Mouse (Mus musculus) layer of hippocampus, postnatal 25 days (tissue): ENCODE data around the gene Cnpy4. TPM values are rescaled to one million over a fixed set of nuclear protein-coding genes. Genes with fewer than 3 reads are reported as not detected.

Experiments used
- DNase-seq, 2 experiments: peaks; one replicate each; pipeline ENCODE4 v3.0.0; 2022; ENCODE audit warnings: mixed read lengths in 2 of 2, low spot score in 1 of 2; ENCODE audit errors: extremely low spot score in 1 of 2
- total RNA-seq, 2 experiments: library from RNA; stranded (reverse); gene quantifications; 2 replicates each; pipeline ENCODE4 v1.2.3; 2021

Cnpy4 gene
- total RNA-seq, result 10 to 100 TPM; 15.7 to 16.1 TPM

DNA sequence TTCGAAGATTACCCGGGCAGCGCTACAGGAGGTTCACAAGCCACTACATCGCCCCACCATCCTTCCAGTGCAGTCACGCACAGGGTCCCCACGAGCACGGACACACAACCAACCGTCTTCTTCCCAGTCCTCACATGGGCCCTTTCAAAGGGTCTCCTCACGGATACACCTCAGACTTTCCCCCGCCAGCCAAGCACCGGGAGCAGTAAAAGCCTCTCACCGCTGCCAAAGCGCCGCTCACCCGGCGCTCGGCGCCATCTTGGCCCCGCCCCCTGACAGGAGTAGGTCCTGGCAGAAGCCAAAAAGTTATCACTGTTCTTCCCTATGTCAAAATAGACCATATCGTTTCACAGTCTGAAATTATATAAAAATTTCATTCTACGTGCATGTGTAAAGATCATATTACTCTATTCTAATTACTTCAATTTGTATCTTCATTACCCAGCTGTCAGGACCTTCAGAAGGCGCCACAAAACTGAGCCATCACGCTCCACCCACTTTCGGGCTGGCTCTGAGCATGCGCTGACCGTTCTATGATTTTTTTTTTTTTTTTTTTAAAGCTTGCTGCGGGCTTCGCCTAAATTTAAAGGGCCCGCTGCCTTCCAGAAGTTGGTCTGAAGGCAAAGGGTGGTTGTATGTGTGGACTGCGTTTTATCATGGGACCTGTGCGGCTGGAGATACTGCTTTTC, at the start of gene Cnpy4, which contains the start of gene Taf6:
Gene Cnpy4, plus strand, starts transcription at position 536 of the 689 bp plus-strand sequence.
Gene Taf6, minus strand, starts transcription at position 502 of the 689 bp plus-strand sequence.
- DNase-seq, result peak; percentile 65 to 68

DNA sequence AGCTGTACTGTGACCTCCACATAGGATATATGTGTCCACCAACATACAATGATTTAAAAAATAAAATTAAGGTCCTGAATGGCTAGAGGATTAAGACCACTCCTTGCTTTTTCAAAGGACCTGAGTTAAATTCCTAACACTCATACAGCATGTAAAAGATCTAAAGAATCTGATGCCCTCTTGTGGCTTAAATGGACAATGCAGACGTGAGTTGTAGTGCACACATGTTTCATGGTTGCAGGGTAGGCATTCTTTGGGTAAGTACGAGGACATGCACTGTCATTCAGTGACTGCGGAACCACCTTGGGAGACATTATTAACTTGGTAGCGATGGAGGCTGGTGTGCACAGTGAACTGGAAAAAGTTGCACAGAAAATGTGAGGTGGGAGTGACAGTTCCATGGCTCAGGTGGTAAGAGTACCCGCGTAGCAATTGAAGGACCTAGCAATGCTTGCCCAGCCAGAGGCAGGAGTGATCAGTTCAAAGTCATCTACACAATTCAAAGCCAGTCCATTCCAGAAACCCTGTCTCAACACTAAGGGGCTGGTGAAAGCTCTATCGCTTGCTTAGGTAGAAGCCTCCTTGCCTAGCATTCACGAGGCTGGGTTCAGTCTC, 49.2 kb upstream of the Cnpy4 start:
- peak in 1 of 2 experiments; percentile 38 for DNase-seq

DNA sequence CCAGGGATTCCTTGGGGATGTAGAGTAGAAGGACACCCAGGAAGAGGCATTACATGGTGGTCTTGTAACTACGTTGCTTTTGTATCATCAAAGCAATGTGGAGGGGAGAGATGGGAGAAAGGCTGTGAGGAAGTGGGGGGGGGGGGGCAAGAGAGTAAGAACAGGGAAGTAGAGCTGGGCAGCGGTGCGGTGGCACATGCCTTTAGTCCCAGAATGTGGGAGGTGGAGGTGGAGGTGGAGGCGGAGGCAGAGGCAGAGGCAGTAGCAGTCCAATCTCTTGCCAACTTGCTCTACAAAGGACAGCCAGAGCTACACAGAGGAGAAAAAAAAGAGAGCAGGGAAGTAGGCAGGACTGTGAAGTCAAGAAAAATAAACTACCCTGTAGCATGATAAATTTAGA, 48.7 kb upstream of the Cnpy4 start:
- DNase-seq, result no peak

DNA sequence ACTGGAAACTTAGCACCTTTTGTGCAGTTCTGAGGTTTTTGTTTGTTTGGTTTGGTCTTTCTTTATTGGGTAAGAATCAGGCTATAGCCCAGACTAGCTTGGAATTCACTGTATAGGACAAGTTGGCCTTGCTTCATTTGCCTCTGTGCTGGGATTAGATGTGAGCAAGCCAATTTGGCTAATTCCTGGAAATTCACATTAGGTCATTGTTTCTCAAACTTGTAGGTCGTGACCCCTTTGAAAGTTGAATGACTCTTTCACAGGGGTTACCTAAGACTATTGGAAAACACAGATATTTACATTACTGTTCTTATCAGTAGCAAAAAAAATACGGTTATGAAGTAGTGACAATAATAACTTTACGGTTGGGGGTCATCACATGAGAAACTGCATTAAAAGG, 32.9 kb upstream of the Cnpy4 start:
- DNase-seq, result no peak

DNA sequence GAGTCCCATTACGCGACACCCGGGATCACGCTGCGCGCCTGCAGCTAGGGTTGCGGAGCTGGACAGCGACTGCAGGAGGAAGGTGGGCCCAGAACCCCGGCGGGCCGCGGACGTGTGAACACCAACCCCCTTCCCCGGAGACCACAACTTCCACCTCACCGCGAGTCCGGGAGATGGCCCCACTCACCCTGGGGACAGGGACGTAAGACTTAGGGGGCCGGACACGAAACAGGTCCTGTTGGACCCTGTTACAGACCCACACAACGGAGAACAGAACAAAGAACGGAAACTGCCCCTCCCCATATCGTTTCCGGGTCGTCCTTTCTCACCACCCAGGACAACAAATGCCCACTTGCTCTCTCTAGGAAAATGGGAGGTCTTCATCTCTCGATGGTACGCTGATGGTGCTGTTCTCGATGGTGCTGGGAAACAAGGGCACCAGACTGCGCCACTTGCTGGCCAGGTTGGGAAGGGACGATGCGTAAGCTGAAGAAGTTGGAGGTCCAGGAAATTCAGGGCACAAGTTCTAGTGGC, 31.8 kb upstream of the Cnpy4 start, which contains the start of gene Zfp113:
Gene Zfp113, minus strand, starts transcription at position 302 of the 534 bp plus-strand sequence.
- peak; percentile 74 to 75 for DNase-seq

DNA sequence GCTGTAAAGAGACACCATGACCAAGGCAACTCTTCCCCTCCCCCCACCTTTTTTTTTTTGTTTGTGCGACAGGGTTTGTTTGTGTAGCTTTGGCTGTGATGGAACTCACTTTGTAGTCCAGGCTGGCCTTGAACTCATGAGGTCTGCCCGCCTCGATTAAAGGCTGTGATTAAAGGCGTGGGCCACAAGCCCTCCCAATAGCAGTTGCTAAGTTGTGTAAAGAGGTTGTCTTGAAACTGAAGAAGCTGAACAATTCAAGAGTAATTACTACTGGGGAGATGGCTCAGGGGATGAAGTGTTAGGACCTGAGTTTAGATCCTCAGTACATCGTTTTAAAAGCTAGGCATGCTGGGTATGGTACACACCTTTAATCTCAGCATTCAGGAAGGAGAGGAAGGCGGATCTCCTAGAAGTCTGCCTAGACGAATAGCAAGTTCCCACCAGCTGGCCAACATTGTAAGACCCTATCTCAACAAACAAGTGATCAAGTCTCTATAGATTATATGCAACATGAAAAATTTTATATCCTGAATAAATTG, 27.0 kb upstream of the Cnpy4 start:
- DNase-seq, result no peak

DNA sequence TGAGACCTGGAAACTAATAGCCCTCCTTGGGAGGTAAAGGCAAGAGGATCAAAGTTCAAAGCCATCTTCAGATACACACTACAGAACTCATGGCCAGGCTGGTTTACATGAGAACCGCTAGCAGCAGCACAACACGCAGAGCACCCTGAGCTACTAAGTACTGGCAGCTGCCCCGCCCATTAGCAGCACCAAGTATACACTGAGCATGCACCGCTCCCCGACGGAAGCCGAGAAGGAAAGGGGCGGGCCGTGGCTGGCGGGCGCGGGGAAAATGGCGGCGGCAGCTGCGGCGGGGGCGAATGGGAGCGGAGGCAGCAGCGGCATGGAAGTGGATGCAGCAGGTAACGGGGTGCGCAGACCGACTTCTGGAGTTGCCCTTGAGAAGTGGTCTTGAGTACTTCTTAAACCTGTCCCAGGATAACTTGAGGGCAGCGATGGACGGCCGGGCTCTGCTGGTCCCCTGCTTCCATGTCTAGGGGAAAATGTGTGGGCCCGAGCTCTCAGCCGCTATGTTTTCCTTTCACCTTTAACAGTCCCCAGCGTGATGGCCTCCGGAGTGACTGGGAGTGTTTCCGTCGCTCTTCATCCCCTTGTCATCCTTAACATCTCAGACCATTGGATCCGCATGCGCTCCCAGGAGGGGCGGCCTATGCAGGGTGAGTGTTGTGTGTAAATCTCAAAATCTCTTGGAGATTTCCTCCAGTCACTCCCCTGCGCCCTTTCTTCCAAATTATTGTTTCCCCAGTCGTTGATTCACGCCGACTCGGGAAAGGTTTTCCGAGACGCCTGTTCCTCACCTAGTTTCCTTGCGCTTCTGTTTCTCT, 26.2 kb upstream of the Cnpy4 start, which contains the start of gene Cops6:
Gene Cops6, plus strand, starts transcription at position 230 of the 824 bp plus-strand sequence.
- DNase-seq, result peak; percentile 91 to 95

DNA sequence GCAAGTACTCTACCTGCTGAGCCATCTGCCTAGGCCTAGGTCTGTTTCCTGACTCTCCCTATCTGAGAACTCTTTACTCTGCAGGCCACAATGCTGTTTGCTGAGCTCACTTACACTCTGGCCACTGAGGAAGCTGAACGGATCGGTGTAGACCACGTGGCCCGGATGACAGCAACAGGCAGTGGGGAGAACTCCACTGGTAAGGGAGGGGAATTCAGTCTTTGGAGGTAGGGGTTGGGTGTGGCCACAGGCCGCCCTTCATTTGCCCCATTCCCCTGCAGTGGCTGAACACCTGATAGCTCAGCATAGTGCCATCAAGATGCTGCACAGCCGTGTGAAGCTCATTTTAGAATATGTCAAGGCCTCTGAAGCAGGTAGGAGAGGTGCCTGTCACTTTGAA, 24.2 kb upstream of the Cnpy4 start:
- no peak for DNase-seq

DNA sequence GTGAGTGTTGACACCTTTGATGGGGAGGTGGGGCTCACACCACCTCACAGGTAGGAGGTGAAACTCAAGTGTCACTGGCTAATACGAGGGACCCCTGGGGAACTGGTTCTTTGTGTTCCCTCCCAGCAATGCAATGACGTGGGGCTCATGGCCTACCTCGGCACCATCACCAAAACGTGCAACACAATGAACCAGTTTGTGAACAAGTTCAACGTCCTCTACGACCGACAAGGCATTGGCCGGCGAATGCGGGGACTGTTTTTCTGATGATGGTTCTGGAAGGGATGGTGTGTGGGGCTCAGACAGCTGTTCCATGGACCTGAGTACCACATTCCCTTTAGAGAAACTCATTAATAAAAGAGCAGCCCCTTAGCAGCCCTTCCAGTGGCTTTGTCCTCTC, 23.7 kb upstream of the Cnpy4 start:
- no peak for DNase-seq

DNA sequence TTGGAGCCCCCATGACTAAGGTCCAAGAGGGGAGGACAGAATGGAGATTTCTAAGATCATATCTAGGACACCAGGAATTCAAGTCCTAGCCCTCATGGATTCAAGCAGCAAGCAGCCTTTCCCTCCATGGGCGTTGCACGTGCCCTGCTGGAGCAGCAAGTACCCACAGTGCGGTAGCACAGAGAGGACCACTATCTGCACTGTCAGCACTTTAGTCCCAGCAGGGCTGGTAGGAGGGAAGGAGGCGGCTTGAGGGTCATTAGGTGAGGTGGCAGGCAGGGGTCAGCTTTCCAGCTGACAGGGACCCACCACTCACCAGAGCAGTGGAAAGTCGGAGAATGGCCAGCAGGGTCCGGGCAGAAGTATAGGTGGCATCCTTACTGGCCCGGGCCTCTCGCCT, 21.7 kb upstream of the Cnpy4 start:
- no peak for DNase-seq

DNA sequence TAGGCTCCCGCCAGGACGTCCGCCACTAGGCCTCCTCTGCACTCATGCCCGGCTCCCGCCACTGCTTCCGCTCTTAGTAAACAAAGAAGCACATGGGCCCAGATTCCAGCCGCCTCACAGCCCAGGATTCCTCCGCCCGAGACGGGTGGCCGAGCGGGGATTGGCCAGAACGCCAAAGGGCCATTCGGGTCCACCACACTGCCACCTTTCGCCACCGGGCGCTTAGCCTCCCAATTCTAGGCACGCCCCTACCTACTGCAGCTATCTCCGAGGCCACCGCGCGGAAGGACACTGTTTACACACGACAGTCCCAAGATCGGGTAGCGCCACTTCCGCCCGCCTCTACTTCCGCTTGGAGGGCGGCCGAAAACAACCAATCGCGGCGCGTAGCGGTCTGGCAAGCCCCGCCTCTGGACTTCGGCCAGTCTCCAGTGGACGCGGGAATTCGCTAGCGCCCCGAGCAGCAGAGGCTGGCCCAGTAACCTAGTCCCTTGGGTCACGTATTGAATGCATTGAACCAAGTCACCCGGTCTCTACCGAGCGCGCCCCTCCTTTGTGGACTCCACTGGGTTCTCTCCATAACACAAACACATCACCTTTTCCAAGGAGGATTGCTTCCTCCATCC, 16.2 kb upstream of the Cnpy4 start:
- peak; percentile 94 for DNase-seq

DNA sequence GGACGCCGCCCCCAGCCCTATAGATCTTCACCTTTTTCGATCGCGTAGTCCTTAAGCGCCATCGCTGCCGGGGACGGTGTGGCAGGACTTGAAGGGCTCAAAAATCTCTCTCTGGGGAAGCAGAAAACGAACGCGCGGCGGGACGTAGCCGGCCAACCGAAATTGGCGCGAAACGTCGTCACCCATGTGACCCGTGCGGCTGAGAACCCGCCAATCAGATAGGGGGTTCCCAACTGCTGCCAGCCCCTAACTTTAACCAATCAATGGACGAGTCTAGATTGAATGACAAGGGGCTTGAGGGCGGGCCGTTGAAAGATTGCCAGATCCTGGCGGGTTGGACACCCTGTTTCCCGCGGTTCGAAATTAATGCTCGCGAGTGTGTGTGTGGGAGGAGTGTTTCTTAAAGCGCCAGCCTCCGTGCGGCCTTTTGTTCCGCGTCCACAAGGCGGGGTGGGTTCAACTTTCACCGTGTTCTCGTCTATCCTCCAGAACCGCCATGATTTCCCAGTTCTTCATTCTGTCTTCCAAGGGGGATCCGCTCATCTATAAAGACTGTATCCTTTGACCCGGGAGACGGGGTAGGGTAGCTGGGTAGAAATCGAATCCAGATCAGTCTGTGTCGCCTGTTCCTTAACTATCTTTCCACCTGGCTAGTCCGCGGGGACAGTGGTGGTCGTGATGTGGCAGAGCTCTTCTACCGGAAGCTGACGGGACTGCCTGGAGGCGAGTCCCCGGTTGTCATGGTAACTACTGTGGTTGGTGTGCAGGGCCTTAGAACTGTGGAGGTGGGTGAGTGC, 15.4 kb upstream of the Cnpy4 start, which contains the start of the genes Ap4m1 and Mcm7:
Gene Ap4m1, plus strand, starts transcription at position 308 of the 797 bp plus-strand sequence.
Gene Mcm7, minus strand, starts transcription at position 728 of the 797 bp plus-strand sequence.
- DNase-seq, result peak; percentile 92 to 96

DNA sequence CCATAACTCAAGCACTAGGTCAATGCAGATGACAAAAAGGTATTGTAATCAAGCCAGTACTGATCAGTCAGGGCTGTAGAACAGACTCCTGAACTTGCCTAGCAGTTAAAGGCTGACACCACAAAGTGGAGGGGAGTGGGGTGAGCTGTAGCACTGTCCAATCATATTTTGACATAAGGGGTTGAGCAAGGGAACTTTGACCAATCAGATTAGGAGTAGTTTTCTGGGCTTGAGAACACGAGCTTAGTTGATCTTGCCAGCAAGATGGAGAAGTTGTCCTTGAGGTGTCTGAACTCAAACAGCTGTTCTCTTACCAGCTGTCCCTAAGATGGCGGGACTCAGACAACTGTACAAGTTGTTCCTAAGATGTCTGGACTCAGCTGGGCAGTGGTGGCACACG, 14.1 kb upstream of the Cnpy4 start:
- DNase-seq, result no peak

DNA sequence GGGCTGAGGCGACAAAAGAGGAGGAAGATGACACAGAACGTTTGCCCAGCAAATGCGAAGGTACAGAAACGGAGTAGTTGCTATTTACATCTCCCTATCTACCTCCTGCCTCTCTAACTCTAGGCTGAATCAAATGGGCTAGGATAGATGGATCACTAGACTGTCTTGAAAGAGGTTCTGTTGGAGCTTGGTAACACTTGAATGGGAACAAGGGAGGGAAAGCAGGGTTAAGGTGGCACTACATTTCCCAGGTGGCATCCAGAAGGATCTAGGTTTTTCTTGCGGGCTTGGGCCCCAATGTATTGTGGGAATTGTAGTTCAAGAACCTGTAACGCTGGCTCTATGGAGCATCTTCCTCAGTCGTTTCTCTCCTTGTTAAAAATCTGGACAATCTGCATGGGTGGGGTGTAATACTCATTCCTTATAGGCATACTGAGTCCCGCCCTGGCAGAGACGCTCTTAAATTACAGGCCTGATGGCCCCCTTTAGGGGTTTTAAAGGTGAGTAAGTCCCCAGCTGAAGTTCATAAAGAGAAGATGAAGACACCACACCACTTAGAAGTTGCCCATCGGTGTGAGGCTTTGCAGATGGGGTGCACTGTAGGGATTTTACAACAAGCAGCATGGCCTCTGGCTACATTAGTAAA, 499 bp downstream of the Cnpy4 start:
- DNase-seq, result peak; percentile 36 to 51

DNA sequence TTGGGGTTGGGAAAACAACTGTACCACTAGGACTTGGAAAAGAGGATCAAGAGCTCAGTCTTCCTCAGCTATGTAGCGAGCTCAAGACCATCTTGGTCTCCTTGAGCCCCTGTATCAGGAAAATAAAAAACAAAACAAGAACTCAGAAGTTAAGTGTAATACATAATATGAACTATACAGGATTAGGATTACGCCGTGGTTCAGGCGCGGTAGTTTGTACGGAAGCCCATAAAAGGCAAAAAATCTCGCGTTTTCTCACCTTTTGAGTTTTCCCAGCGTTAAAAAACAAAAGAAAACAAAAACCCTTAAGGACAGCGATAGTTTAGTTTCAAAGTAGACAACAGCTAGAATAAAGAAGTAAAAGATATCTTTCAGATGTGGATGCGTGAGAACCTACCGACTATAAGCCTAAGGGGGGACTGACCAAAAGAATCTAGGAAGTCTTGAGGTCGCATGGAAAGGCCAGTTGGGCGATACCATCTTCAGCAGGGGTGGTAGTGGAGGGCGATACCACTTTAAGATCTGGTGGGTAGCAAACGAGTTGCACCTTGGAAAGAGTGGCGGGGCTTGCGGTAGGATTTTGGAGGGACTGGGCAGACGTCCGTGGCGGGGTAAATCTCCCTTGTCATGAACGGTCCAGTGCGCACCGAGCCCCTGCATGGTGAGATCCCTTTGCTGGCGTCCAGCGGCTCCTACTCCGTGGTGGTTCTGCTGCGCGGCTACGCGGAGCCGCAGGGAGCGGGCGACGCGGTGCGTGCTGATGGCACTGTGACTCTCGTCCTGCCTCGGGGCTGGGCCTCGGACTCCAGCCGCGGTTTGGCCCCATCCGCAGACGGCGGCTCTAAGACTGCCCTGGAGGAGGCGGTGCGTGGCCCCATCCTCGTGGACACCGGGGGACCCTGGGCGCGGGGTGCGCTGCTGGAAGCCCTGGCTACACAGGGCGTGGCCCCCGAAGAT, 6.8 kb downstream of the Cnpy4 start, which contains the start of gene Mblac1:
Gene Mblac1, plus strand, starts transcription at position 544 of the 957 bp plus-strand sequence.
- DNase-seq, result peak; percentile 81 to 83

DNA sequence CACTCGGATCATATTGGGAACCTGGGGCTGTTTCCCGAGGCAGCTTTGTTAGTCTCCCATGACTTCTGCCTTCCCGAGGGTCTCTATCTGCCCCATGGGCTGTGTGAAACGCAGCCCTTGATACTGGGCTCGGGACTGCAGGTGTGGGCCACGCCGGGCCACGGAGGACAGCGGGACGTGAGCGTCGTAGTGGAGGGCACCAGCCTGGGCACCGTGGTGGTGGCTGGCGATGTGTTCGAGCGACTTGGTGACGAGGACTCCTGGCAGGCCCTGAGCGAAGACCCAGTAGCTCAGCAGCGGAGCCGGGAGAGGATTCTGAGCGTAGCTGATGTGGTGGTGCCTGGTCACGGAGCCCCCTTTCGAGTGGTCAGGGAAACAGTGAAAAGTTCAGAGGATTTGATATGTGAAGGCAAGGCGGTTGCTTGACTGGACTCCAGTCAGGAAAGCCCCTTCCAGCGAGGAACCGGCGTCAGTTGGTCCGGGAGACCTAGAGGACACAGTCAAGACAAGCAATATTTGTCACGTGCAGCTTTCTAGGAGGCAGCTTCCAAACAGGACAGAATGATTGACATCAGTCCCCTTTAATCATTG, 7.6 kb downstream of the Cnpy4 start:
- DNase-seq, result peak in 1 of 2 experiments; percentile 35

DNA sequence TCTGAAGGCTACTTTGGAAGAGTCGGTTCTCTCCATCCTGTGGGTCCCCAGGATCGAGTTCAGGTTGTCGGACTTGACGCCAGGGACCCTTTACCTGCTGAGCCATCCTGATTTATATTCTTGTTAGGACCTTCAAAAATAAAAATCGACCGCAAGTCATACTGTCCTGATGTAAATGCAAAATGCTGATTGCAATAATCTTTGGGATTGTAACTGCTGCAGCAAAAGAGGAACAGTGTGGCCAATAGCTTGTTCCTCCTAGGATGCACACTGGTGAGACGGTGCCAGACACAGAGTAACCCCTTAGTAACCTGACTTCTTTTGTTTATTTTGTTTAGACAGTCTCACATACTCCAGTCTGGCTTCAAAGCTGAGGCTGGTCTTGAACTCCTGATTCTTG, 8.2 kb downstream of the Cnpy4 start:
- DNase-seq, result no peak
